Mouse (Mus musculus) large intestine, adult 2 months (tissue): ENCODE data around the gene Zfp775. TPM values are rescaled to one million over a fixed set of nuclear protein-coding genes. Genes with fewer than 3 reads are reported as not detected.

Experiments
- DNase-seq: peaks from one replicate; pipeline ENCODE4 v3.0.0-alpha.2; 2012; ENCODE audit warnings: low read depth, low spot score
- WGBS: fragments of 180-500 bp; shearing (Covaris S2); methylation state at CpG from one replicate; pipeline ENCODE4 v1.1.7; 2018; 5-methylcytosine and 5-hydroxymethylcytosine counted together
- polyA plus RNA-seq: library from polyadenylated mRNA; depleted of rRNA; stranded (reverse); fragments of >200 nt; gene quantifications from 2 replicates; pipeline ENCODE4 v1.2.3, GENCODE M21; 2012; rRNA removed

The Zfp775 gene
- polyA plus RNA-seq, 1 experiment, result 1.9 TPM

DNA sequence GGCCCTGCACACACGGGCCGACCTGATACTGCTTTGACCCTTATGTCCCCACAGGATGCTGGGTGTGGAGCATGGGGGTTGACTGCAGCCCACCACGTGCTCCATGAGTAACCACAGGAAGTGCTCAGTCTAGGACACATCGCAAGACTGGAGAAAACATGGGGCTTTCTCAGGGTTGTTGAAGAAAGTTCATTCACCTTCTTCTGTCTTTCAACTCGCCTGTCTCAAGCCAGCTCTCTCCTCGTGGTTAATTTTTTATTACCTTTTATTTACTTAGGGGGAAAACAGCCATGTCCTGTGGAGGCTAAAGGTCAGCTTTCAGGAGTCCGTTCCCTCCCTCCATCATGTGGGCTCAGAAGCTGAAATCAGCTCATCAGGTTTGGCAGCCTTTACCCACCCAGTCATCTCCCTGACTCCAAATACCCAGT lies 64.3 kb downstream of the Zfp775 start:
- DNase-seq, result no peak
- WGBS, result 9% methylated on average over 7 of the region's 7 CpGs

DNA sequence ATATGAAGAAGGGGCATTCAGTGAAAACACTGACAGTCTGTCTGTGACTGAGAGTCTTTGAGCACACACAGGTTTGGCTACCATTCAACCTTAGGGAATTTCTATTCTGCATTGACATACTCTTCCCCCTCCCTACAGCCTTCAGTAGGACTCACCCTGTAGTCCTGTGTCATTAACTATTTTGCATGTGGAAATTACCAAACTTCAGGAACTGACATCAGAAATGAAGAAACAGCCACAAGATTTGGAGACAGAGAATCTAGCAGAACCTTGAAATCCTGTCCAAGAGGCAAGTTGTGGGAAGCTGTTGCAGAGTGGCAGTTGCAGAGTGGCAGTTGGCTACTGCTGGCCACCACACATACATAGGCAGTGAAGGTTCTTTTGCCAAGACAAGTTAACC lies 66.2 kb downstream of the Zfp775 start:
- no peak for DNase-seq

DNA sequence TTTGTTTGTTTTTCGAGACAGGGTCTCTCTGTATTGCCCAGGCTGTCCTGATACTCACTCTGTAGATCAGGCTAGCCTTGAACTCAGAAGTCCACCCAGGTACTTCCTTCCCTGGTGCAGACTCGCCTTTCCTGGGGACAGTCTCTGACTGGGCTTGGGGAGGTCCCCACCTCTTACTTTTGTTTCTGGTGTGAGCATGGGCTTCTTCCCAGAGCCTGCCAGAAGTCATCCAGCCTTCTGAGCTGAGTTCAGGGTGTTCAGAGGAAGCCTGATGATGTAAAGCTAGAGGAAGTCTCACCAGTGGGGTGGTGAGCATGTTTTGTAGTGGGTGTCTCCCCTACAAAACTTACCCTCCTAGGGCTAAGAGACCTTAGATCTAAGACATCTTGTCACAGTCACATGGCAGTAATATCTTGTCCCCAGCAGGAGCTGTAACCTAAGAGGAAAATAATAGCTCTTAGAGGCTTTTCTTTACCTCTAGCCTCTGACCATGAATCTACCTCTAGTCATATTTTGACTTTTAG lies 67.6 kb downstream of the Zfp775 start:
- DNase-seq, result no peak
- WGBS, result 55% methylated on average over 2 of the region's 2 CpGs

Other genes with a start within 250 kb of the Zfp775 start
- 11.4 and 11.6 TPM in 2 replicates for gene Krba1, start 206.5 kb upstream of the Zfp775 start, polyA plus RNA-seq
- 13.2 and 19.4 TPM in 2 replicates for gene Zfp467, start 156.2 kb upstream of the Zfp775 start, polyA plus RNA-seq
- gene Sspo, start 153.8 kb upstream of the Zfp775 start, polyA plus RNA-seq, result 1.0 and 1.1 TPM in 2 replicates
- 41.1 and 45.9 TPM in 2 replicates for gene Atp6v0e2, start 64.4 kb upstream of the Zfp775 start, polyA plus RNA-seq
- gene Lrrc61, start 47.3 kb upstream of the Zfp775 start, polyA plus RNA-seq, result 12.1 and 17.2 TPM in 2 replicates
- gene Rarres2, start 29.3 kb upstream of the Zfp775 start, polyA plus RNA-seq, result 80.9 and 95.3 TPM in 2 replicates
- gene Gm45021, start 12.5 kb upstream of the Zfp775 start, polyA plus RNA-seq, result not detected in 2 replicates
- 8.5 and 9.5 TPM in 2 replicates for gene Repin1, start 8.2 kb upstream of the Zfp775 start, polyA plus RNA-seq
- not detected in 2 replicates for gene Gm44965, start 8.1 kb upstream of the Zfp775 start, polyA plus RNA-seq
- 0.52 and 0.63 TPM in 2 replicates for gene AI854703, start 24.7 kb downstream of the Zfp775 start, polyA plus RNA-seq
- gene Gimap8, start 45.2 kb downstream of the Zfp775 start, polyA plus RNA-seq, result 2.6 and 4.5 TPM in 2 replicates
- gene Gimap9, start 74.1 kb downstream of the Zfp775 start, polyA plus RNA-seq, result 5.6 and 8.2 TPM in 2 replicates
- 20.7 and 24.6 TPM in 2 replicates for gene Gimap4, start 82.5 kb downstream of the Zfp775 start, polyA plus RNA-seq
- 11.9 and 12.3 TPM in 2 replicates for gene Gimap6, start 106.2 kb downstream of the Zfp775 start, polyA plus RNA-seq
- gene Gm28053, start 116.5 kb downstream of the Zfp775 start, polyA plus RNA-seq, result 0.17 TPM in 1 of 2 replicates, not detected in the other
- 4.7 and 5.0 TPM in 2 replicates for gene Gimap7, start 116.6 kb downstream of the Zfp775 start, polyA plus RNA-seq
- 12.2 and 13.9 TPM in 2 replicates for gene Gimap1, start 137.0 kb downstream of the Zfp775 start, polyA plus RNA-seq
- gene Gimap5, start 144.1 kb downstream of the Zfp775 start, polyA plus RNA-seq, result 13.0 and 15.0 TPM in 2 replicates
- gene Gimap3, start 168.8 kb downstream of the Zfp775 start, polyA plus RNA-seq, result 22.1 and 22.2 TPM in 2 replicates
- 121 and 133 TPM in 2 replicates for gene Tmem176a, start 238.9 kb downstream of the Zfp775 start, polyA plus RNA-seq
- 338 and 348 TPM in 2 replicates for gene Tmem176b, start 239.4 kb downstream of the Zfp775 start, polyA plus RNA-seq